Mouse (Mus musculus) megakaryocyte progenitor cell, adult 5-6 weeks (primary cell): ENCODE data around the gene Ism1. TPM values are rescaled to one million over a fixed set of nuclear protein-coding genes. Genes with fewer than 3 reads are reported as not detected.
A peak's percentile ranks its signal among the peaks of the same experiment; 100 is the strongest.

ENCODE experiments used
- ATAC-seq: replicated peaks from 2 replicates; pipeline ENCODE4 v1.8.0; 2016; ENCODE audit warnings: mild to moderate bottlenecking, moderate TSS enrichment, inconsistent platforms; ENCODE audit not compliant: poor library complexity
- total RNA-seq, 2 experiments: library from RNA; stranded (forward) in 1 of 2; stranded (reverse) in 1 of 2; fragments of 157-497, 149-512 nt in 1 of 2; fragments of 200-1000 nt in 1 of 2; gene quantifications; 2 replicates each; pipeline versions ENCODE4 v1.2.3 to v1.2.4; 2015 to 2017

Gene Ism1
- total RNA-seq (2015) (not detected in 2 replicates), total RNA-seq (2017) (not detected in 2 replicates)

DNA sequence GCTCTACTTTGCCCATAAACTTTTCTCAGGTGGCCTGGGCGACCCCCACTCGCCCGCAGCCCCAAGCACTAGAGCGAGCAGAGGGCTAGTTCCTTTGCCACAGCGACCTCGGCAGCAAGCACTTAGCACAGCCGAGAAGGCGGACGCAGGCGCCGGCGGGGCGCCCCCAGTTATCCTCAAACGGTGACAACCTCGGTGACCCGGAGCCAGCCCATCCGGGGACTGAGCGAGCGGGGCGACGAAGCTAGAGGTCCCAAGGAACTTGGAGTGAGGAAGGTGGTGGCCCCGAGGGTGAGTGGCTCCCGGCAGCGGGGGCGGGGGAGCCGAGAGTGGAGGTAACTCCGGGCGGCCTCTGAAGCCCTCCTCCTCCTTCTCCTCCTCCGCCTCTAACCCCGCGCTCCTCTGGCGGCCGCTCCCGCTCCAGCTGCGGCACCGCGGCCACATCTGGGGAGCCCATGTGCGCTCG, at the start of gene Ism1:
Gene Ism1, plus strand, starts transcription at position 370 of the 466 bp plus-strand sequence.
- peak; percentile 40; the same call in 1 of the 2 replicates for ATAC-seq

GRCm38 (mm10) chr2:139628731-139629130, 49.2 kb upstream of the Ism1 start:
- no peak for ATAC-seq

- ATAC-seq: no peak
These were observed 48.3 kb upstream of the Ism1 start for GRCm38 (mm10) chr2:139629653-139630052.

DNA sequence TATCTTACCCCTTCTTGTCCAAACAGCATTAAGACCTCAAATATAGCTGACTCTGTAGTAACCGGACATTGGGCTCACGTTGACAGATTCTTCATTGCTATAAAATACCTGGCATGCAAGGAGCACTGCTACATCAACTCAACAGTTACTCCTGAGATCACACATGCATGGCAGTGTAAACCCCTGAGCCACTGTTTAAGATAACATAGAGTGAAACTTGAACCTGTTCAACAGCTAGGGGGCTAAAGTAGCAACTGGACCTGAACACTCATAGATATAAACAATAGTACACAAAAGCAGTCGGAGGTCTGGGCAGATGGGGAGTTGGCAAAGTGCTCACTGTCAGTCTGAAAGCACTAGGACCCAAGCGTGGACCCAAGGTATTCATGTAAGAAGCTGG, 43.5 kb upstream of the Ism1 start:
- no peak for ATAC-seq

GRCm38 (mm10) chr2:139637861-139638260, 40.1 kb upstream of the Ism1 start:
- no peak for ATAC-seq

DNA sequence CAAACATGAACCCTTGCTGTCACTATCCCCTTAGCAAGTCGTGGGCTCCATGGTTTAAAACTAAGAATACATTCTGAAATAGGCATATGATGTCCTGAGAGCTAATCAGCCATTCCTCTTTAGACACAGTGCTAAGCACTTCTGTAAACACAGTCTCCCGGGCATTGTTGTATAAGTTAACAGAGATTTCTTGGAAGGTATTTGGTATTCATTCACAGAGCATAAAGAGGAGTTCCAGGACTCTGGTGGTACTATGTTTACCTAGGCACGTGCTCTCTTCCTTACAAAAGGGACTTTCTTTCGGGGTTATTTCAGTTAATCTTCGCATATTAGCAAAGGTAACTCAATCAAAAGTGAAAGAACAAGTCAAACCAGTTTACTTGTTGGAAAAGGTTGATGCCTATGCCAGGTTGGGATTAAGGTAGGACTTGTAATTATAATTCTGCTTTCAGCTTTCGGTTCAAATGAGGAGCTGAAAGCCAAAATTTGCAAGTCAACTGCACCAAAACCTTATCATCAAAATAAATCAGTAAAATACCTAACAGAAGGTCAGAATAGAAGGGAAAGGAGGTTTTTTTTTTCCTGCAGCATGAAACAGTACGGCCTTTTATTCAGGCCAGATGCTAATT, 36.1 kb upstream of the Ism1 start:
- ATAC-seq: no peak

- ATAC-seq: no peak
These were observed 28.5 kb upstream of the Ism1 start for GRCm38 (mm10) chr2:139649518-139649917.

DNA sequence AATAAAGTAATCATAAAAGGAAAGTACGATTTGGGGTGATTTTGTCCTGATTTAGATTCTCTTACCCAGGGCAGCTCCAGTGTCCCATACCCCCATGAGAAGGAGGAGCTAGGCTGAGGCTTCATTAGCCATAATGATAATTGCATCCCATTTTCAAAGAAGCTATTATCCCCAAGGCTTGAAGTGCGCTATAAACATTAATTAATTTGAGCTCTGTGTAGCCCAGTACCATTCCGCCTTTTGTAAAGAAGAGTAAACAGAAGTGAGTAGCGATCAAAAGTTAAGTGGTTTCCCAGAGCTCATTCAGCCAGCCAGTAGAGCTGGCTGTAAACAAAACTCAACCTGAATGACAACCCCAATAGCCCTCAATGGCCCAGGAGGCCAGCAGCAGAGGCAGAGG, 21.2 kb upstream of the Ism1 start:
- ATAC-seq: no peak

- ATAC-seq: peak; percentile 55
These were observed 6.1 kb upstream of the Ism1 start for GRCm38 (mm10) chr2:139671838-139672237.

GRCm38 (mm10) chr2:139672371-139672770, 5.6 kb upstream of the Ism1 start:
- peak; percentile 53 for ATAC-seq

DNA sequence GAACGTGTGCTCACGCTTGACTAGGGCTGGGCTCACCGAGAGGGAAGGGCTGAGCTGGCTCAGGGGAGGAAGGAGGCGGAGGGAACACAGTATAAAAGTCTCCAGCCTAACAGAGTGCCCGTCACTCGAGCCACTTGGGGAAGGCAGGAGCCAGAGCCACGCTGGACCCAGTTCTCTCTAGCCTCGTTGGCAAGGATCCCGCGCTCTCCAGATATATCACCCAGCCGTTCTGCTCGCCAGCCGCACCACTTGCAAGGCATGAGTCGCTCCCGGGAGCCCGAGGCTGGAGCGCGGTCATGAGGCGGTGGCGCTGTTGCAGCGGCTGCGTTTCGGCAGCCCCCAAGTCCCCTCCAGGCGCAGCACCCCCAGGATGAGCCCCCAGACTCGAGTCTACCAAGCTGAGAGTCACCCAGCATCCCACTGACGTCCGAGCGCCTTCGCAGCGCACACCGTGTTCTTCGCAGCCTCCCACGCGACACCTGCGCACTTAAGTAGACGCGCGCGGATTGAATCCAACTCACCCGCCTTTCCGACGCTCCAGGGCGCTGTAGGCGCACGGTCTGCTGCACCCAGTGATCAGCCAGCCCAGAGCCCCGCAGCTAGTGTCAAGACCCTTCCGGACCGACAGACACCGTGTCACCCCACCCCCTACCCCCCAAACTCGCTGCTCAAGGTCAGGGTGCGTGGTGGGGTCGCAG, 764 bp upstream of the Ism1 start:
- ATAC-seq: peak; percentile 44

GRCm38 (mm10) chr2:139678275-139679140, 530 bp downstream of the Ism1 start:
- ATAC-seq: peak; percentile 56

GRCm38 (mm10) chr2:139682540-139682939, 4.6 kb downstream of the Ism1 start:
- no peak for ATAC-seq

GRCm38 (mm10) chr2:139689442-139690003, 11.5 kb downstream of the Ism1 start:
- no peak for ATAC-seq

GRCm38 (mm10) chr2:139693521-139693920, 15.5 kb downstream of the Ism1 start:
- no peak for ATAC-seq

DNA sequence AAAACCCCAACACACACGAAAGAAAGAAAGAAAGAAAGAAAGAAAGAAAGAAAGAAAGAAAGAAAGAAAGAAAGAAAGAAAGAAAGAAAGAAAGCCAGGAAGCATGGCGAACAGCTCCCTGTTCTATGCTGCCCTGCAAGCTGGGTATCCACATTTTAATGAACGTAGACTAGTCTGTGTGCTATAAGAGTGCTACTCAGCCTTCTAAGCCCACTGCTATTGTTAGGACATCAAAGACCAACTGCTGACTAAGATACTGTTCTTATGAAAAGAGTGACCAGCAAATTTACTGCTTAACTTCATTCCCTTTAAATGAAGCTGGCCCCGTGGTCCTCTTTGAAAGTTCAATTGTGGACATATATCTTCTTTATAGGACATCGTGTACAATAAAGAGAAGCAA, 16.7 kb downstream of the Ism1 start:
- no peak for ATAC-seq

DNA sequence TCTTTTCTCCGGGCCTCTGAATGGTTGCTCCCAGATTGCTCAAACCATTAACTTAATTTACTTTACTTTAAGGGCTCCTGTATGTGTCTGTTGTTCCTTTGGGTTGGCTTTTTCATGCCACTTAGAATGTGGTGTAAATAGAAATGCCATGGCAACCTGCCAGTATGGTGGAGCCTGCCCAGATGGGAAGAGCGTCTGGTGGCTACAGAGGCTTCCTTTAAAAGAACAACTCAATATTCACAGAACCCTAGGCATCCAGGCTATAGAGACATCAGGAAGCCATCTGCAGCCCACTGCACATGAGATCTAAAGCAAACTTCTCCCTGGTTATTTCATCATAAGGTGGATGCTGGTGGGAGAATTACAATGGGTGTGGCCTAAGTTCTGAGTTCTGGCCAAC, 18.6 kb downstream of the Ism1 start:
- no peak for ATAC-seq

GRCm38 (mm10) chr2:139700609-139701008, 22.6 kb downstream of the Ism1 start:
- no peak for ATAC-seq

- ATAC-seq: no peak
These were observed 27.0 kb downstream of the Ism1 start for GRCm38 (mm10) chr2:139704951-139705350.

DNA sequence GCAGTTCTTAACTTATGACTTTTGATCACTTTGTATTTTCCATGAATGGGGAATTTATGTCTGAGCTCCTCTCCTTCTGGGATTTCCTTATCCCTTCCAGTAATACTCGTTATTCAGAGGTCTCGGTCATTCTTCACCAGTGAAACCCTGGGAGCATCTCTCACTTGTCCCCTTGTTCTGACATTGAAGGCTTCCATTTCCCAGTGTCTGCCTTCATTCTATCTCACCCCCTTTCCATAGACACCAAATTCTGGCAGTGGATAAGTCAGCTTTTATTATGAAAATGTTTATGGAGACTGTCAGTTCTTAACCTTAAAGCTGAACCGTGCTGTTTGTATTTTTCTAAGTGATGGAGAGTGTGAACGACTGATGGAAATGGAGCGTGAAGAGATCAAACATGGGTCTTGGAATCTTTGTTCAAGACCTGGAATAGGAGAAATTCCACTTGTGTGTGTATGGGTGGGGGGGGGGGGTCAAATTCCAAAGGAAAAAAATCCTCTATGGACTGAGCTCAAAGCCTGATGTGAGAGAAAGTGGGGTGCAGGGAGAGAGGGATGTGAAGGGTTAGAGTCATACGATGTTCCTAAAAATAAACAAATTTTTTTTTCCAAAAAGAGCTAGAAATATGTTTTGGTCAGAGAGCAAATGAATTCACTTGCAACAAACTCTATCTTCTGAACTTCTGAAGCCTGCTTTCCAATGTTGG, 30.4 kb downstream of the Ism1 start:
- ATAC-seq: no peak

DNA sequence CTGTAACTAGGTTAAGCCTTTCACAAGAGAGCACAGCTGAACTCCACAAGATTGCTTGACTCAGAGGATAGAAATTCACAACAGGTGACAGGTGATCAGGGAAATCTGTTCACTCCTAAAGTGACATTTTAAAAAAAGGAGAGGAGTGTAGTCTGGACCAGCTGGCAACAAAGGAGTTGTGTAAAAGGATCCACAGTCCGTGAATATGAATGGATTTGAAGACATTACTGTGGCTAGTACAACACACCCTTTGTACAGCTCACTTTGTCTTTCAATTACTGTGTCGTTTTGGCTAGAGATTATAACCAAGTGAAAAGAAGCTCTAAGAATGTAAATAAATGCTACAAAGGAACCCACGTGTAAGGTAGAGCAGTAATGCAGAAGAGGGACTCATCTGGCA, 33.7 kb downstream of the Ism1 start:
- no peak for ATAC-seq
